Mouse (Mus musculus) stomach, embryonic 16.5 days (tissue): ENCODE data around the gene Sys1. TPM values are rescaled to one million over a fixed set of nuclear protein-coding genes. Genes with fewer than 3 reads are reported as not detected.

ENCODE experiments used
- ATAC-seq: fragments of 200-750 bp; cut with Nextera tagmentation; 2 replicates; pipeline ENCODE4 v1.8.0; 2017; ENCODE audit warnings: moderate number of reproducible peaks, moderate TSS enrichment; ENCODE audit not compliant: insufficient read depth, low FRiP score
- H3K27ac ChIP-seq: fragments of 300-500 bp; sonication (generic); 2 replicates; pipeline ENCODE4 v1.5.1; 2014; ENCODE audit warnings: low read length
- H3K27me3 ChIP-seq: fragments of 300-500 bp; sonication (generic); 2 replicates; pipeline ENCODE4 v1.6.1; 2014; ENCODE audit warnings: low read length, control low read depth, mixed read lengths; ENCODE audit not compliant: control insufficient read depth, insufficient read depth
- H3K36me3 ChIP-seq: fragments of 300-500 bp; sonication (generic); 2 replicates; pipeline ENCODE4 v1.6.1; 2014; ENCODE audit warnings: low read length; ENCODE audit not compliant: control insufficient read depth, insufficient read depth
- H3K4me1 ChIP-seq: fragments of 300-500 bp; sonication (generic); 2 replicates; pipeline ENCODE4 v1.6.1; 2014; ENCODE audit warnings: low read length, control low read depth, mixed read lengths; ENCODE audit not compliant: control insufficient read depth, insufficient read depth
- H3K4me2 ChIP-seq: fragments of 300-500 bp; sonication (generic); 2 replicates; pipeline ENCODE4 v1.6.1; 2014; ENCODE audit warnings: low read depth, low read length, mixed read lengths
- H3K4me3 ChIP-seq: fragments of 300-500 bp; sonication (generic); replicated peaks from 2 replicates; pipeline ENCODE4 v1.5.1; 2014; ENCODE audit warnings: mild to moderate bottlenecking, low read length
- H3K9ac ChIP-seq: fragments of 300-500 bp; sonication (generic); 2 replicates; pipeline ENCODE4 v1.6.1; 2014; ENCODE audit warnings: low read length
- H3K9me3 ChIP-seq: fragments of 300-500 bp; sonication (generic); replicated peaks from 2 replicates; pipeline ENCODE4 v1.6.1; 2016; ENCODE audit warnings: low read length, control low read depth; ENCODE audit not compliant: control insufficient read depth
- WGBS: fragments of 180-500 bp; shearing (Covaris S2); extraction: QIAGEN DNeasy Blood & Tissue Kit; methylation state at CpG from one replicate; pipeline ENCODE4 v1.1.7; 2014; 5-methylcytosine and 5-hydroxymethylcytosine counted together
- polyA plus RNA-seq: library from polyadenylated mRNA; unstranded; fragments of >200 nt; fragmentation: Nextera tagmentation; extraction: Ambion mirVana; gene quantifications from 2 replicates; pipeline ENCODE4 v1.2.1, GENCODE M21; 2015

Sys1 gene
- polyA plus RNA-seq, 1 experiment from 2014 or later, result 49.4 TPM

DNA sequence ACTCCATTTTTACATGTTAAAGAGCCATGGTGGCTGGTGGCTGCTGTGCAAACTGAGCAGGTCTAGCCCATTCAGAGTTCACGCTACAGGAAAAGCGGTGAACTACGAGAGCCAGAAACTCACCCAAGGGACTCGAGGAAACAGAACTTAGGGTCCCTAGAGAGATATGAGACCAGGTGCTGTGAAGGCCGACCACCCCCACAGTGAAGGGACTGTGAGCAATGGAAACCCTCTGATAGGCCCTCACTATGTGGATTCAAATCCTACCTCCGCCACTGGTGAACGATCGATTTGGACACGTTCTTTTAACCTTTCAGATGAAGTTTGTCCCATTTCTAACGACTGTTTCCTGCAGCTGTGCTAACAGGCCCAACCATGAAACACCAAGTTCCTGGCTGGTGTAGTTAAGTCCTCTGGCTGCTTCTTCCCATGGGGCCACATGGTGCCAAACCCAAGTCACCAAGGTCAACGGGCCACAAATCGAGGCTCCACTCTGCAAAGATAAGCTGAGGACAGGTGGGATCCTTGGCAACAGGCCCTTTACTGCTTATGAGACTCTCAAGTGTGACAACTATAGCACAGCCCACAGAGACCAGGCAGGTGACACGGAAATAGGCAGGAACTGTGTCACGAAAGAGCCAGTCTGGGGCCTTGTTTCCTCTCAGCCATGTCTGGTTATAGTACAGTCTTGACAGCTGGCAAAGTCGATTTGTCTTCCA, 33.9 kb upstream of the Sys1 start:
- WGBS, result 80% methylated on average over 15 of the region's 15 CpGs
- Histone ChIP-seq H3K27ac (peak overlapping the region; percentile 75; the same call in 1 of the 2 replicates), H3K27me3 (no peaks in the 10 kb centered on the region), H3K9me3 (no peaks in the 10 kb centered on the region), H3K4me3 (no peak overlapping the region), H3K9ac (no peak overlapping the region), H3K36me3 (peaks cover 16% of the 10 kb centered on the region), H3K4me2 (no peak overlapping the region), H3K4me1 (no peaks in the 10 kb centered on the region; the same call in 1 of the 2 replicates)
- ATAC-seq, result 0 out of 2 replicates have a peak, but pooled peaks have one; percentile 31

DNA sequence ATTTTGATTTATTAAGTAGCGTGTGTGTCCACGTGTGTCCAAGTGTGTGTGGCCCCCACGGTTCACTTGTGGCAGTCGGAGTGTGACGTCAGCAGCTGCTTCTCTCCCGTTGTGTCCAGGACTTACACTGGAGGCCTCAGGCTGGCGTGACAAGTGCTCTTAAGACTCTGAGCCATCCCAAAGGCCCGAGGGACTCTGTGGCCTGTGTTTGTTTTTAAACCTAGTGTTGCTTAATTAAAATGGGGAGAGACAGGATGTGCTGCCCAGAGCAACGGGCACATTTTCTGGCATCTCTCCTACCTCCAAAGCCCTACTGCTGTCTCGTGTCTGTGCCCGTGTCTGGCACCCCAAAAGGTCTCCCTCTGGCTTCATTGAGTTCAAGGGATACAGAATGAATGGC, 33.3 kb upstream of the Sys1 start:
- Histone ChIP-seq H3K9ac (no peak overlapping the region), H3K4me1 (no peaks in the 10 kb centered on the region; the same call in 1 of the 2 replicates), H3K27me3 (no peaks in the 10 kb centered on the region), H3K27ac (no peak overlapping the region; the same call in 1 of the 2 replicates), H3K4me3 (no peak overlapping the region), H3K9me3 (no peaks in the 10 kb centered on the region), H3K4me2 (no peak overlapping the region), H3K36me3 (peaks cover 21% of the 10 kb centered on the region)
- ATAC-seq, result no peak
- WGBS, result 86% methylated on average over 11 of the region's 11 CpGs

DNA sequence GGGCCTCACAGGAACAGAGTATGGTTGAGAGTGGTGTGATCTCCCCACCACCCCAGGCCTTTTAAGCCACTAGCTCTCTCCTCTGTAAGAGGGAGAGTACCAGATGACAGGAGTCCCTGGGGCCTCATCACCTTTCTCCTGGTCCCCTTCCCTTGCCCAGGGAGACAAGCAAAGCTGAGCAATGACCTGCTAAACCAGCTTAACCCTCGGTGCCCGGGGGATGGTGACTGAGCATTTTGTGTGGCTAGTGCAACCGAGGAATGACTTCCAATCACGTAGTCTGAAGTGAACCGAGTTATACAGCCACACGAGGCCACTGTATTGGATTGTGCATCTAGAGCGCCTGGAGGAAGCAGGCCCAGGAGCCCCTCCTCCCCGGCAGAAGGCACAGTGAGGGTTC, 32.4 kb upstream of the Sys1 start:
- H3K36me3 ChIP-seq, result peaks cover 26% of the 10 kb centered on the region
- no peak overlapping the region for H3K27ac ChIP-seq
- H3K27me3 ChIP-seq, result no peaks in the 10 kb centered on the region
- no peak for ATAC-seq
- H3K4me3 ChIP-seq, result no peak overlapping the region
- H3K4me1 ChIP-seq, result no peaks in the 10 kb centered on the region
- H3K9me3 ChIP-seq, result no peaks in the 10 kb centered on the region
- WGBS, result 86% methylated on average over 8 of the region's 8 CpGs
- no peak overlapping the region for H3K9ac ChIP-seq
- no peak overlapping the region for H3K4me2 ChIP-seq

- 75% methylated on average over 5 of the region's 5 CpGs for WGBS
- peaks cover 3% of the 10 kb centered on the region; the same call in 1 of the 2 replicates for H3K4me1 ChIP-seq
- H3K9ac ChIP-seq, result no peak overlapping the region
- peaks cover 26% of the 10 kb centered on the region for H3K36me3 ChIP-seq
- no peak overlapping the region for H3K27ac ChIP-seq
- H3K4me2 ChIP-seq, result no peak overlapping the region
- no peak for ATAC-seq
- no peaks in the 10 kb centered on the region for H3K9me3 ChIP-seq
- no peaks in the 10 kb centered on the region for H3K27me3 ChIP-seq
- H3K4me3 ChIP-seq, result no peak overlapping the region
Measured at GRCm38 (mm10) chr2:164425401-164425800, 31.4 kb upstream of the Sys1 start.

GRCm38 (mm10) chr2:164426121-164426520, 30.6 kb upstream of the Sys1 start:
- H3K4me3 ChIP-seq, result no peak overlapping the region
- no peak overlapping the region for H3K9ac ChIP-seq
- peaks cover 26% of the 10 kb centered on the region for H3K36me3 ChIP-seq
- H3K4me1 ChIP-seq, result peaks cover 10% of the 10 kb centered on the region
- no peaks in the 10 kb centered on the region for H3K27me3 ChIP-seq
- no peaks in the 10 kb centered on the region for H3K9me3 ChIP-seq
- no peak for ATAC-seq
- H3K27ac ChIP-seq, result no peak overlapping the region
- 26% methylated on average over 12 of the region's 12 CpGs for WGBS
- H3K4me2 ChIP-seq, result no peak overlapping the region

DNA sequence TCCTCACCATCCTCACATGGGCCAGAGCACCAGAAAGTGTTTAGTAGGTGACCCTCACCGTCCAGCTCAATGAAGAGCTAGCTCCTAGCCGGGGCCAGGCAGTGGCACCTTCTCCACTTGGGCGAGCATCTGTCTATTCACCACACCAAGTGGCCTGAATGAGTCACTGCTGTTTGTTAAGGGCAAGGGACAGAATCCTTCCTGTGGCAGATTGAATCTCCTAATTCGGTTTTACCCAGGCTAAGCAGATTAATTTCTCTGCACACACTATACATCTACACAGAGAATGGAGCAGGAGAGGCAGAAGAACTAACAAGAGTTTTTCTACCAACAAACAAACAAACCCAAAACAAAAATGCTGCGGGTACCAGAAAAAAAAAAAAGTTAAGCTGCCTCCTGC, 29.8 kb upstream of the Sys1 start:
- ATAC-seq, result no peak
- WGBS, result 79% methylated on average over 5 of the region's 5 CpGs
- Histone ChIP-seq H3K36me3 (peaks cover 26% of the 10 kb centered on the region), H3K9ac (no peak overlapping the region), H3K27ac (no peak overlapping the region), H3K27me3 (no peaks in the 10 kb centered on the region), H3K4me3 (no peak overlapping the region), H3K9me3 (no peaks in the 10 kb centered on the region), H3K4me2 (no peak overlapping the region), H3K4me1 (peaks cover 18% of the 10 kb centered on the region)

GRCm38 (mm10) chr2:164428451-164428850, 28.3 kb upstream of the Sys1 start:
- no peaks in the 10 kb centered on the region for H3K27me3 ChIP-seq
- H3K4me2 ChIP-seq, result no peak overlapping the region
- H3K4me1 ChIP-seq, result peaks cover 33% of the 10 kb centered on the region
- H3K36me3 ChIP-seq, result peaks cover 26% of the 10 kb centered on the region
- H3K9ac ChIP-seq, result no peak overlapping the region
- H3K4me3 ChIP-seq, result no peak overlapping the region
- no peaks in the 10 kb centered on the region for H3K9me3 ChIP-seq
- no peak for ATAC-seq
- WGBS, result 33% methylated on average over 5 of the region's 5 CpGs
- H3K27ac ChIP-seq, result no peak overlapping the region

- H3K4me2 ChIP-seq, result no peak overlapping the region
- no peak for ATAC-seq
- H3K4me1 ChIP-seq, result peaks cover 48% of the 10 kb centered on the region
- peaks cover 16% of the 10 kb centered on the region for H3K36me3 ChIP-seq
- H3K27ac ChIP-seq, result peak overlapping the region; percentile 90; the same call in 1 of the 2 replicates
- H3K9me3 ChIP-seq, result no peaks in the 10 kb centered on the region
- H3K9ac ChIP-seq, result 0 out of 2 replicates have a peak overlapping the region, but pooled peaks have one; percentile 0
- H3K4me3 ChIP-seq, result no peak overlapping the region
- no peaks in the 10 kb centered on the region for H3K27me3 ChIP-seq
- WGBS, result 51% methylated on average over 15 of the region's 15 CpGs
Measured at GRCm38 (mm10) chr2:164429881-164430615, 26.7 kb upstream of the Sys1 start.

DNA sequence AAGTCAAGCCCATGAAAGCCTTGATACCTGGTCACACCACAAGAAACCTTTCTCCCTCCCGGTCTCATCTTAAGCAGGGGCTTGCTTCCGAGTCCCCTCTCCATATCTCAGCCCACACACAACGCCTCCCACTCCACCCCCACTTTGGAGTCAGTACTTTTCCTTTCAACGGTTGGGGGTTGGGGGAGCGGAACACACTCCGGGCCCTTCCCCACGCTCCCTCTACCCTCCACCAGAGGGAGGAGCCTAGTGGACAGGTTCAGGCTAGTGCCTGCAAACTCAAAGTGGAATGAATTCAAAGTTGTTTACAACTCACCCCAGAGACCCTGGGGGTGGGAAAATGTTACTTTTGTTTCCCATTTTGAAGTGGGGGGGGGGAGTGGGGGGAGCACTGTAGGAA, 26.1 kb upstream of the Sys1 start:
- 10% methylated on average over 7 of the region's 7 CpGs for WGBS
- H3K4me1 ChIP-seq, result peaks cover 53% of the 10 kb centered on the region

More for the DNA sequence above, 26.1 kb upstream of the Sys1 start:
- Histone ChIP-seq H3K9me3 (no peaks in the 10 kb centered on the region), H3K9ac (peak overlapping the region; percentile 56; the same call in 1 of the 2 replicates), H3K4me2 (peak overlapping the region; percentile 43; the same call in 1 of the 2 replicates), H3K36me3 (peaks cover 10% of the 10 kb centered on the region; the same call in 1 of the 2 replicates), H3K27me3 (no peaks in the 10 kb centered on the region), H3K4me3 (0 out of 2 replicates have a peak overlapping the region, but pooled peaks have one; percentile 1), H3K27ac (peak overlapping the region; percentile 90)
- ATAC-seq, result no peak
